Mouse (Mus musculus) megakaryocyte, embryonic 14.5 days (primary cell): ENCODE measurements at regions not wholly inside any gene's neighbourhood (a gene's known extent, or its start where the extent isn't known, plus 50 kb on each side); places are given as distances from the start of the nearest gene placed in this dataset.
"Not testable (repeated sequence)": the region's sequence is repeated elsewhere in the genome, so short reads cannot be mapped to it uniquely, and the experiment has no call there.

ENCODE experiments used
- FLI1 ChIP-seq: IDR thresholded peaks from 2 replicates; pipeline ENCODE4 v1.6.1; 2012; ENCODE audit warnings: low read length, inconsistent platforms, mixed read lengths
- GATA1 ChIP-seq: IDR thresholded peaks from 3 replicates; pipeline ENCODE4 v1.6.1; 2012; ENCODE audit warnings: mixed read lengths, low read length, inconsistent platforms, borderline replicate concordance

DNA sequence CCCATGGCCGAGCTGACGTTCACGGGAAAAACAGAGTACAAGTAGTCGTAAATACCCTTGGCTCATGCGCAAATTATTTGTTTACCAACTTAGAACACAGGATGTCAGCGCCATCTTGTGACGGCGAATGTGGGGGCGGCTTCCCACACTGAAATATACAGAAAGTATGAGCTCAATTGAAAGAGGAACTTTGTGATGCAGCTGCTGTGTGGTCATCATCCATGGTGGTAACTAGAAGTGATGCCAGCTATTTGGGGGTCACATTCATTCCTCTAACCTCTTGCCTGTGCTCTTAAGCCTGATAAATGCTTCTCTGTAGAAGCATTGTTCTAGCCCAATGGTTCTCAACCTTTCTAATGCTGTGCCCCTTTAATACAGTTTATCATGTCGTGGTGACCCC, 113.6 kb upstream of the Fer start:
- TF ChIP-seq GATA1, FLI1: not testable (repeated sequence)
